Comparison of ENCODE assay signal across 8 mouse cellular contexts in the genomic region with DNA sequence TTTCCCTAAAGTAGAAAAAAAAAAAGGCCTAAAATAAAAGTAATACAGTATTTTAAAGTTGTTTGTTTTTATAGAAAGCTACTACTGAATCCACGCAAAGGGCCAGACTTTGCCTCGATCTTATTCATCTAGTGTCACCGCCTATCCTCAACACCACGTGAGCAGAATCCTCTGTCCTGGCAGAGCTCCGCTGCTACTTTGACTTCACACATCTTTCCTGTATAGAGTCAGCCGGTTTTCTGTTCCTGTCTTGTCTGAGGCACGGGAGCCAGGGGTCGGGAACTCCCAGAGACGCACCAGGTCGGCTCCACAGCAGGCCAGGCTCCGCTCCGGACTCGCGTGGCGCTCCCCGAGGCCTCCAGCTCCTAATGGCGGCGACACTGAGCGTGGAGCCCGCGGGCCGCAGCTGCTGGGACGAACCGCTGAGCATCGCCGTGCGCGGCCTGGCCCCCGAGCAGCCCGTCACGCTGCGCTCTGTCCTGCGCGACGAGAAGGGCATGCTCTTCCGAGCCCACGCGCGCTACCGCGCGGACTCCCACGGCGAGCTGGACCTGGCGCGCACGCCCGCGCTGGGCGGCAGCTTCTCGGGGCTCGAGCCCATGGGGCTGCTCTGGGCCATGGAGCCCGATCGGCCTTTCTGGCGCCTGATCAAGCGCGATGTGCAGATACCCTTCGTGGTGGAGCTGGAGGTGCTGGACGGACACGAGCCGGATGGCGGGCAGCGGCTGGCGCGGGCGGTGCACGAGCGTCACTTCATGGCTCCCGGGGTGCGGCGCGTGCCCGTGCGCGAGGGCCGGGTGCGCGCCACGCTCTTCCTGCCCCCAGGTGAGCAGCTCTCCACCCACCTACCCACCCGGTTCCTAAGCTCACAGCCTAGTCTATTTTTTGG. TPM values are rescaled to one million over a fixed set of nuclear protein-coding genes. Genes with fewer than 3 reads are reported as not detected.
A peak's percentile ranks its signal among the peaks of the same experiment; 100 is the strongest.
DNase-seq lines count a peak whose midpoint lies in the region; ATAC-seq lines count a peak whose summit lies in the region.
"Not testable (repeated sequence)": the region's sequence is repeated elsewhere in the genome, so short reads cannot be mapped to it uniquely, and the experiment has no call there.

Gene Acot6 (plus strand): TSS at position 51 of the 889 bp plus-strand sequence.

- ATAC-seq in inflammation-experienced regulatory T-cells, adult 6 months: peak; percentile 86

- H3K4me3 ChIP-seq in macrophage (ENCODE audit: inconsistent target): peak within 1 kb of the TSS; percentile 17; the same call in 1 of the 2 replicates

- H3K36me3 ChIP-seq in macrophage (ENCODE audit: inconsistent target): not testable (repeated sequence)

- 3% methylated on average over 56 of the region's 80 CpGs for WGBS in macrophage (ENCODE audit: missing documents)

- H3K79me2 ChIP-seq in macrophage (ENCODE audit: inconsistent target): not testable (repeated sequence)

- DNase-seq in adrenal gland, adult 8-10 months: peak; percentile 18
- peak; percentile 59 for DNase-seq in embryo, embryonic 9.5 days (ENCODE audit: extremely low spot score)
- DNase-seq in gastrocnemius, postnatal 36 days: peak; percentile 11 to 40
- DNase-seq in left cerebral cortex, postnatal 10 days (ENCODE audit: extremely low spot score in 1 of 2, low spot score in 2 of 2): peak; percentile 9 to 63
- DNase-seq in right cerebral cortex, adult 2 months (ENCODE audit: low spot score in 2 of 2): peak; percentile 35 to 41
- DNase-seq in urinary bladder, adult 2 months (ENCODE audit: low spot score): peak; percentile 40

- H3K27ac ChIP-seq in macrophage: not testable (repeated sequence)

- intact Hi-C loops in gastrocnemius, postnatal 36 days (cut with DNase I); left cerebral cortex, postnatal 10 days (cut with DNase I): not testable (repeated sequence)

RNA-seq across cellular contexts. Expression of gene Acot6, which starts in this region (rescaled TPM):
- 1 to 10 TPM; 6.0 to 8.1 (median 7.0) TPM for total RNA-seq in adrenal gland, adult 8-10 months (2022)
- total RNA-seq in gastrocnemius, postnatal 36 days (2021): 1 to 10 TPM; 1.4 to 2.2 TPM
- 1 to 10 TPM in 1 of 3 experiments, under 1 TPM in 2; 0.38 to 1.0 (median 0.47) TPM for polyA plus RNA-seq in inflammation-experienced regulatory T-cells, adult 6 months (2017; shearing (Covaris generic))
- total RNA-seq in left cerebral cortex, postnatal 10 days (2021): 1 to 10 TPM; 3.2 to 3.3 TPM
- total RNA-seq in macrophage (2018; cell fraction: chromatin; rRNA removed): 1 to 10 TPM in 7 of 26 experiments, under 1 TPM in 14, not detected in 5; 0.16 to 2.1 (median 0.51) TPM
- total RNA-seq in macrophage (2018; cell fraction: cytosol; rRNA removed): 1 to 10 TPM in 1 of 26 experiments, under 1 TPM in 25; 0.19 to 1.2 (median 0.56) TPM
- total RNA-seq in macrophage (2018; cell fraction: nucleus; rRNA removed): 1 to 10 TPM in 7 of 26 experiments, under 1 TPM in 15, not detected in 4; 0.17 to 2.7 (median 0.56) TPM
- polyA plus RNA-seq in macrophage (2018): 0.25 to 1.5 TPM (median 0.76 TPM) in 3 replicates
- polyA plus RNA-seq in urinary bladder, adult 2 months (2012; rRNA removed): 5.2 and 5.6 TPM in 2 replicates
